Mouse (Mus musculus): ENCODE data around the gene Ptprn.
A peak's percentile ranks its signal among the peaks of the same experiment; 100 is the strongest.
"Not testable (repeated sequence)": the region's sequence is repeated elsewhere in the genome, so short reads cannot be mapped to it uniquely, and the experiment has no call there.

Gene Ptprn

GRCm38 (mm10) chr1:75253029-75253428 is 11.3 kb downstream of the Ptprn start:
- DNase-seq (ENCODE audit: low read depth, low spot score), result no peak

- DNase-seq (ENCODE audit: low read depth, low spot score), result no peak
These were observed 12.0 kb downstream of the Ptprn start for GRCm38 (mm10) chr1:75252308-75252707.

GRCm38 (mm10) chr1:75251112-75251970 is 13.0 kb downstream of the Ptprn start:
- DNase-seq (ENCODE audit: low read depth, low spot score), result peak; percentile 78

- DNase-seq (ENCODE audit: low read depth, low spot score), result no peak
These were observed 13.8 kb downstream of the Ptprn start for GRCm38 (mm10) chr1:75250498-75250897.

GRCm38 (mm10) chr1:75248041-75248772 is 16.1 kb downstream of the Ptprn start:
- no peak for DNase-seq (ENCODE audit: low read depth, low spot score)

- no peak for DNase-seq (ENCODE audit: low read depth, low spot score)
These were observed 17.0 kb downstream of the Ptprn start for GRCm38 (mm10) chr1:75247071-75247930.

- DNase-seq (ENCODE audit: low read depth, low spot score), result peak; percentile 43
These were observed 19.5 kb downstream of the Ptprn start for GRCm38 (mm10) chr1:75244836-75245235.

- no peak for DNase-seq (ENCODE audit: low read depth, low spot score)
These were observed 20.0 kb downstream of the Ptprn start for GRCm38 (mm10) chr1:75244175-75244826.

GRCm38 (mm10) chr1:75243411-75243810 is 20.9 kb downstream of the Ptprn start:
- no peak for DNase-seq (ENCODE audit: low read depth, low spot score)

- no peak for DNase-seq (ENCODE audit: low read depth, low spot score)
These were observed 24.7 kb downstream of the Ptprn start for GRCm38 (mm10) chr1:75239591-75239990.

GRCm38 (mm10) chr1:75236117-75237050 is 27.9 kb downstream of the Ptprn start, which contains the start of gene Dnajb2:
Gene Dnajb2 (plus strand): TSS chr1:75236406.
- DNase-seq (ENCODE audit: low read depth, low spot score), result peak; percentile 77

GRCm38 (mm10) chr1:75234606-75235005 is 29.7 kb downstream of the Ptprn start:
- peak; percentile 38 for DNase-seq (ENCODE audit: low read depth, low spot score)

GRCm38 (mm10) chr1:75232489-75232888 is 31.8 kb downstream of the Ptprn start:
- not testable (repeated sequence) for DNase-seq (ENCODE audit: low read depth, low spot score)

- no peak for DNase-seq (ENCODE audit: low read depth, low spot score)
These were observed 32.6 kb downstream of the Ptprn start, which contains the start of gene A630095N17Rik for GRCm38 (mm10) chr1:75231664-75232152. Gene A630095N17Rik (minus strand): TSS chr1:75232102.

- DNase-seq (ENCODE audit: low read depth, low spot score), result no peak
These were observed 33.1 kb downstream of the Ptprn start for GRCm38 (mm10) chr1:75231224-75231623.

- no peak for DNase-seq (ENCODE audit: low read depth, low spot score)
These were observed 33.8 kb downstream of the Ptprn start for GRCm38 (mm10) chr1:75230335-75230994.

- no peak for DNase-seq (ENCODE audit: low read depth, low spot score)
These were observed 35.1 kb downstream of the Ptprn start for GRCm38 (mm10) chr1:75229158-75229557.

GRCm38 (mm10) chr1:75227653-75228052 is 36.6 kb downstream of the Ptprn start:
- DNase-seq (ENCODE audit: low read depth, low spot score), result no peak

- DNase-seq (ENCODE audit: low read depth, low spot score), result no peak
These were observed 38.2 kb downstream of the Ptprn start for GRCm38 (mm10) chr1:75226138-75226537.
